Mouse (Mus musculus) forebrain, embryonic 15.5 days (tissue): ENCODE results near the gene Abhd2. TPM values are rescaled to one million over a fixed set of nuclear protein-coding genes. Genes with fewer than 3 reads are reported as not detected.

ENCODE experiments used
- ATAC-seq: fragments of 200-750 bp; cut with Nextera tagmentation; replicated peaks from 2 replicates; pipeline ENCODE4 v1.8.0; 2017; ENCODE audit warnings: mild to moderate bottlenecking, moderate TSS enrichment, moderate library complexity
- H3K27ac ChIP-seq: fragments of 300-500 bp; sonication (generic); replicated peaks from 2 replicates; pipeline ENCODE4 v1.5.1; 2015; ENCODE audit warnings: mild to moderate bottlenecking, inconsistent platforms
- H3K27me3 ChIP-seq: fragments of 300-500 bp; sonication (generic); 2 replicates; pipeline ENCODE4 v1.6.1; 2015; ENCODE audit warnings: inconsistent platforms
- H3K36me3 ChIP-seq: fragments of 300-500 bp; sonication (generic); 2 replicates; pipeline ENCODE4 v1.6.1; 2015; ENCODE audit warnings: mild to moderate bottlenecking, inconsistent platforms
- H3K4me1 ChIP-seq: fragments of 300-500 bp; sonication (generic); 2 replicates; pipeline ENCODE4 v1.6.1; 2015; ENCODE audit warnings: inconsistent platforms
- H3K4me2 ChIP-seq: fragments of 300-500 bp; sonication (generic); replicated peaks from 2 replicates; pipeline ENCODE4 v1.6.1; 2015; ENCODE audit warnings: mild to moderate bottlenecking, inconsistent platforms
- H3K4me3 ChIP-seq: fragments of 300-500 bp; sonication (generic); 2 replicates; pipeline ENCODE4 v1.5.1; 2015; ENCODE audit warnings: mild to moderate bottlenecking, inconsistent platforms
- H3K9ac ChIP-seq: fragments of 300-500 bp; sonication (generic); replicated peaks from 2 replicates; pipeline ENCODE4 v1.6.1; 2015; ENCODE audit warnings: mild to moderate bottlenecking, inconsistent platforms
- H3K9me3 ChIP-seq: fragments of 300-500 bp; sonication (generic); 2 replicates; pipeline ENCODE4 v1.6.1; 2016; ENCODE audit warnings: inconsistent platforms
- WGBS: fragments of 180-500 bp; shearing (Covaris S2); methylation state at CpG from one replicate; pipeline ENCODE4 v1.1.7; 2015; ENCODE audit warnings: mixed read lengths; 5-methylcytosine and 5-hydroxymethylcytosine counted together
- polyA plus RNA-seq: library from polyadenylated mRNA; unstranded; fragments of >200 nt; fragmentation: Nextera tagmentation; extraction: Ambion mirVana; gene quantifications from 2 replicates; pipeline ENCODE4 v1.2.1, GENCODE M21; 2015

Abhd2 gene
- polyA plus RNA-seq, 1 experiment from 2014 or later: 24.0 TPM

DNA sequence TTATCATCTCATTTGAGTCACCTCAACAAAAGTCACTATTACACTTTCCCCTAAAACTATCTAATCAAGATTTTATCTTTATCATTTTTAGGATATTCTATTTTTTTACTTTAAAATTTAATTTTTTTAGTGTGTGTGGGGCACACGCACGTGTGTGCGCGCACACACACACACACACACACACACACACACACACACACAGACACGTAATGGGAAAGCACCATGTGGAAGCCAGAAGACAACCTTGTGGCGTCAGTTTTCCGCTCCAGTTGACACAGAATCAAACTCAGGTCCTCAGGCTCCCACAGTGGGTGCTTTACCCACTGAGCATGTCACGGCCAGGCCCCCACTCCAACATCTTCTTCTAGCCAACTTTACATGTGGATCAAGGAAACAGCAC lies 4.1 kb upstream of the Abhd2 start:
- Histone ChIP-seq H3K4me1 (peaks cover 2% of the 10 kb centered on the region), H3K27ac (no peak overlapping the region), H3K27me3 (no peaks in the 10 kb centered on the region), H3K36me3 (no peaks in the 10 kb centered on the region), H3K4me2 (no peak overlapping the region), H3K4me3 (no peak overlapping the region), H3K9ac (no peak overlapping the region), H3K9me3 (no peaks in the 10 kb centered on the region)
- ATAC-seq: no peak
- 89% methylated on average over 8 of the region's 8 CpGs for WGBS

GRCm38 (mm10) chr7:79269411-79269810 lies 3.6 kb upstream of the Abhd2 start:
- Histone ChIP-seq H3K4me1 (peaks cover 7% of the 10 kb centered on the region), H3K4me2 (no peak overlapping the region), H3K9me3 (no peaks in the 10 kb centered on the region), H3K27me3 (no peaks in the 10 kb centered on the region), H3K36me3 (no peaks in the 10 kb centered on the region), H3K9ac (no peak overlapping the region), H3K27ac (no peak overlapping the region), H3K4me3 (no peak overlapping the region)
- 52% methylated on average over 8 of the region's 8 CpGs for WGBS
- no peak for ATAC-seq

GRCm38 (mm10) chr7:79269866-79270265 lies 3.1 kb upstream of the Abhd2 start:
- Histone ChIP-seq H3K27ac (no peak overlapping the region), H3K9me3 (no peaks in the 10 kb centered on the region), H3K4me2 (no peak overlapping the region), H3K4me1 (peaks cover 11% of the 10 kb centered on the region), H3K4me3 (no peak overlapping the region), H3K36me3 (no peaks in the 10 kb centered on the region), H3K27me3 (no peaks in the 10 kb centered on the region), H3K9ac (no peak overlapping the region)
- WGBS: 84% methylated on average over 1 of the region's 1 CpGs
- ATAC-seq: no peak

- Histone ChIP-seq H3K9ac (no peak overlapping the region), H3K36me3 (no peaks in the 10 kb centered on the region), H3K4me1 (peaks cover 22% of the 10 kb centered on the region), H3K27me3 (no peaks in the 10 kb centered on the region), H3K27ac (no peak overlapping the region), H3K4me3 (no peak overlapping the region), H3K9me3 (no peaks in the 10 kb centered on the region), H3K4me2 (no peak overlapping the region)
- whole genome bisulfite sequencing: 80% methylated on average over 9 of the region's 9 CpGs
- ATAC-seq: no peak
Observed at GRCm38 (mm10) chr7:79270961-79271387, 2.0 kb upstream of the Abhd2 start.

- 83% methylated on average over 16 of the region's 16 CpGs for WGBS
- peak overlapping the region; percentile 54 for H3K4me2 ChIP-seq
- H3K4me3 ChIP-seq: peak overlapping the region; percentile 41
- no peak for ATAC-seq
- H3K9ac ChIP-seq: peak overlapping the region; percentile 37
- H3K4me1 ChIP-seq: peaks cover 33% of the 10 kb centered on the region
- H3K36me3 ChIP-seq: no peaks in the 10 kb centered on the region
- no peak overlapping the region; the same call in 1 of the 2 replicates for H3K27ac ChIP-seq
- no peaks in the 10 kb centered on the region for H3K27me3 ChIP-seq
- no peaks in the 10 kb centered on the region for H3K9me3 ChIP-seq
Observed at GRCm38 (mm10) chr7:79271861-79272788, 874 bp upstream of the Abhd2 start.

GRCm38 (mm10) chr7:79273738-79274472 lies 906 bp downstream of the Abhd2 start:
- ATAC-seq: no peak
- Histone ChIP-seq H3K9ac (peak overlapping the region; percentile 78), H3K27ac (peak overlapping the region; percentile 86), H3K27me3 (no peaks in the 10 kb centered on the region), H3K9me3 (no peaks in the 10 kb centered on the region), H3K36me3 (no peaks in the 10 kb centered on the region), H3K4me2 (peak overlapping the region; percentile 66), H3K4me3 (peak overlapping the region; percentile 71), H3K4me1 (peaks cover 46% of the 10 kb centered on the region)
- WGBS: 8% methylated on average over 15 of the region's 15 CpGs

GRCm38 (mm10) chr7:79274473-79275010 lies 1.5 kb downstream of the Abhd2 start:
- no peaks in the 10 kb centered on the region for H3K36me3 ChIP-seq
- no peaks in the 10 kb centered on the region for H3K9me3 ChIP-seq
- H3K9ac ChIP-seq: peak overlapping the region; percentile 78
- peaks cover 52% of the 10 kb centered on the region for H3K4me1 ChIP-seq
- peak overlapping the region; percentile 71 for H3K4me3 ChIP-seq
- H3K27me3 ChIP-seq: no peaks in the 10 kb centered on the region
- no peak overlapping the region for H3K27ac ChIP-seq
- 77% methylated on average over 8 of the region's 8 CpGs for WGBS
- no peak for ATAC-seq
- H3K4me2 ChIP-seq: peak overlapping the region; percentile 66

- 54% methylated on average over 11 of the region's 11 CpGs for WGBS
Observed at GRCm38 (mm10) chr7:79275345-79275744, 2.3 kb downstream of the Abhd2 start.

DNA sequence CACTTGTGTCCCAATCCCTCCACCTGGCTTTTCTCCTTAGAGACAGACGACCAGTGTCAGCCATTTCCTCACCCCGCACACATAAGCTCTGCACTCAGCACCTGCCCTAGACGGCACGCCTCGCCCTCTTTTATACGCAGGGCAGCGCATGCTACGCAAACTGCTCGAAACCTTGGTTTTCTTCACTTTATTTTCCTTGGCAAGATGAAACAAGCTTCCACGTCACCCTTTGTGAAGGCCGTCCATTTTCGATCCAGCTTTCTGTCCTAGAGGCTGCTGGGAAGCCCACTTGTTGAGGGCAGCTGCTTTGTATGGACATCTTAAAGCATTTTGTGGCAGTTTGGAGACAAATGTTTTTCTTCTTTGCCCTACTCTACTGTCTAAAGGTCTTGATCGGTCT lies 5.4 kb downstream of the Abhd2 start:
- H3K9ac ChIP-seq: no peak overlapping the region

More at GRCm38 (mm10) chr7:79275345-79275744, 2.3 kb downstream of the Abhd2 start:
- Histone ChIP-seq H3K27me3 (no peaks in the 10 kb centered on the region), H3K4me1 (peaks cover 55% of the 10 kb centered on the region), H3K9me3 (no peaks in the 10 kb centered on the region), H3K36me3 (no peaks in the 10 kb centered on the region), H3K4me2 (peak overlapping the region; percentile 66), H3K9ac (peak overlapping the region; percentile 25; the same call in 1 of the 2 replicates), H3K4me3 (peak overlapping the region; percentile 71), H3K27ac (peak overlapping the region; percentile 32; the same call in 1 of the 2 replicates)
- ATAC-seq: no peak

DNA sequence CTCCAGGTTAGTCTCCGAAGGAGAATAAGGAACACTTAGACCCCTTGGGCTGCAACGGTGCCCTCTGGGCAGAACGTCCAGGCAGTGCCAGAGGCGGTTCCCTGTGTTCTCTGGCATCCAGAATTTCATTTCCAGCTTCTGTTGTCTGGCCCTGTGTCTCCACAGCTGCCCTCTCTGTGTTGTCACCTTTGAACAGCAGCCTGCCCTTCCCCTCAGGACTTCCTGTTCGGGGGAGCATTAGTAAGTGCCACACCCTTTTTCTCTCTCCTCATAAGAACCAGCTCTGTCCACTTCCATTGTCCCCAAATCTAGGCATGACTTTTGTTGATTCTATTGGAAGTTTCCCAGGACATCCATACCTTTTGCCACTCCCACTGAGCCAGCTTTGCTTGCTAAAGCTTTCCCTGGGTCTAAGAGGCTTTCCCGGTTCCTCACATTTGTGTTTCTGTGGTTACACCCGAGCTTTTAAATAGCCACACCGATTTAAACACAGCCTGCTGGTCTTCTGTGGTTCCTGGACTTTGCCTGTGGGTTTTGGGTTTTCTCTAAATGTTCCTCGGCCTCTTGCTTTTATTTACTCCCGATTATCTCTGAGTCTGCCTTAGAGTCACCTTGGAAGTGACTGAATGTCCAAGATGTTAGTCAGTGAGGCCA lies 6.5 kb downstream of the Abhd2 start:
- no peak overlapping the region for H3K4me2 ChIP-seq
- peak overlapping the region; percentile 14; the same call in 1 of the 2 replicates for H3K27ac ChIP-seq

More for the DNA sequence above, 5.4 kb downstream of the Abhd2 start:
- no peak overlapping the region for H3K4me3 ChIP-seq
- no peaks in the 10 kb centered on the region for H3K9me3 ChIP-seq
- peak overlapping the region; percentile 14; the same call in 1 of the 2 replicates for H3K27ac ChIP-seq
- peaks cover 63% of the 10 kb centered on the region for H3K4me1 ChIP-seq
- H3K27me3 ChIP-seq: no peaks in the 10 kb centered on the region
- H3K36me3 ChIP-seq: no peaks in the 10 kb centered on the region
- no peak for ATAC-seq
- WGBS: 43% methylated on average over 13 of the region's 13 CpGs
- no peak overlapping the region for H3K4me2 ChIP-seq

GRCm38 (mm10) chr7:79282883-79283670 lies 10.1 kb downstream of the Abhd2 start:
- Histone ChIP-seq H3K4me3 (no peak overlapping the region), H3K4me1 (peaks cover 47% of the 10 kb centered on the region), H3K4me2 (no peak overlapping the region), H3K27me3 (no peaks in the 10 kb centered on the region), H3K36me3 (0 out of 2 replicates have a peak, but pooled peaks cover 2% of the 10 kb centered on the region), H3K9ac (no peak overlapping the region), H3K9me3 (no peaks in the 10 kb centered on the region), H3K27ac (no peak overlapping the region)
- 77% methylated on average over 12 of the region's 12 CpGs for WGBS
- no peak for ATAC-seq

More for the DNA sequence above, 6.5 kb downstream of the Abhd2 start:
- WGBS: 73% methylated on average over 10 of the region's 10 CpGs
- Histone ChIP-seq H3K36me3 (no peaks in the 10 kb centered on the region), H3K9ac (no peak overlapping the region), H3K4me1 (peaks cover 64% of the 10 kb centered on the region), H3K27me3 (no peaks in the 10 kb centered on the region), H3K9me3 (no peaks in the 10 kb centered on the region), H3K4me3 (no peak overlapping the region)
- no peak for ATAC-seq
